Mouse (Mus musculus): ENCODE data around the gene Cox19. TPM values are rescaled to one million over a fixed set of nuclear protein-coding genes. Genes with fewer than 3 reads are reported as not detected.

Gene Cox19
- polyA plus RNA-seq, 1 experiment: 66.0 TPM

DNA sequence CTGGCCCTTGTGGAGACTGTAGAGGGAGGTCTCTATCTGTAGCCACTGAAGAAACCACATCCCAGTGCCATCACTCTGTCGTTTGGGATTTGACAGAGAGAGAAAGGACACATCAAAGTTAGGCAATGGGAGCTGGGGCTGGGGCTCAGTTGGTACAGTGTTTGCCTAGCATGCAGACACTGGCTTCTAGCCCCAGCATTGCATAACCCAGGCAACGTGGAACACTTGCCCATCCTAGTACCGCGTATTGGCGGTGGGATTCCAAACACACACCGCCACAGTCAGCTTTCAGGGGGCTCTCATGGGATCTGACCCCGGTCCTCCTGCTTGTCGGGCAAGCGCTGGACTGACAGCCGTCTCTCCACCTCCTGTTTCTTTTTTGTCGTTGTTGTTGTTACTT lies 15.3 kb upstream of the Cox19 start:
- TF ChIP-seq MAX (IDR thresholded peaks at IDR 0.05; ENCODE audit: low read depth) (no peak), TCF12 (IDR thresholded peaks at IDR 0.05; ENCODE audit: insufficient read depth, poor library complexity, severe bottlenecking) (no peak), POLR2AphosphoS2 (IDR thresholded peaks at IDR 0.05; ENCODE audit: insufficient read length, low read depth) (no peak), USF1 (IDR thresholded peaks at IDR 0.05; ENCODE audit: low read depth) (no peak), MYOG (IDR thresholded peaks at IDR 0.05; ENCODE audit: control insufficient read depth in 1 of 3, insufficient read depth in 1 of 3, insufficient read length in 2 of 3, low read depth in 2 of 3) (no peak), E2F4 (IDR thresholded peaks at IDR 0.05; ENCODE audit: insufficient read depth) (no peak), MYOD1 (IDR thresholded peaks at IDR 0.05; ENCODE audit: control insufficient read depth in 1 of 3, insufficient read length in 2 of 3, low read depth in 2 of 3) (no peak), SRF (IDR thresholded peaks at IDR 0.05; ENCODE audit: control insufficient read depth, insufficient read length, low read depth) (no peak), CEBPB (IDR thresholded peaks at IDR 0.05; ENCODE audit: insufficient read depth, poor library complexity, severe bottlenecking) (no peak), POLR2A (IDR thresholded peaks at IDR 0.05; ENCODE audit: insufficient read length, low read depth) (no peak), TCF3 (IDR thresholded peaks at IDR 0.05; ENCODE audit: insufficient read length, low read depth) (no peak), REST (IDR thresholded peaks at IDR 0.05; ENCODE audit: insufficient read depth, insufficient read length) (no peak)
- Histone ChIP-seq H3ac (ENCODE audit: control insufficient read depth, insufficient read length) (no peak overlapping the region), H3K4me3 (no peak overlapping the region), H3K79me2 (ENCODE audit: control insufficient read depth, insufficient read depth) (no peaks in the 10 kb centered on the region), H3K4me2 (ENCODE audit: low read depth) (no peak overlapping the region), H3K36me3 (ENCODE audit: control insufficient read depth, insufficient read depth) (no peaks in the 10 kb centered on the region), H3K27me3 (ENCODE audit: control insufficient read depth, insufficient read depth, insufficient read length) (no peaks in the 10 kb centered on the region)

DNA sequence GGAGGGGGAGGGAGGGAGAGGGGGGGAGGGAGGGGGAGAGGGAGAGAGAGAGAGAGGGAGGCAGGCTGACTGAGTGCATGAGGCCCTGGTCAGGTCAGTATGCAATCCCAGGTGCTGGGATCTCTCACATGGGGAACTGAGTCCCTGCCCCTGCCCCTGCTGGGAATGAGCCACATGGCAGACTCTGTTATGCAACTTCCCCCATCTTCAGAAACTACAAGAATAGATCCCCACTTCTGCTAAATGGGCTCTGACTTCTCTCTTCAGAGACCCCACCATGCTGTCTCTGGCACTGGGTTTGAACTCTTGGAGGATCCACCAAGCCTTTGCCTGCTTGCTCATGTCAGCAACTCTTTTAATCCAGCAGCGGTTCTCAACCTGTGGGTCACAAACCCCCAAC lies 14.6 kb upstream of the Cox19 start:
- TF ChIP-seq REST (IDR thresholded peaks at IDR 0.05; ENCODE audit: insufficient read depth, insufficient read length) (no peak), CEBPB (IDR thresholded peaks at IDR 0.05; ENCODE audit: insufficient read depth, poor library complexity, severe bottlenecking) (no peak), POLR2AphosphoS2 (IDR thresholded peaks at IDR 0.05; ENCODE audit: insufficient read length, low read depth) (no peak), E2F4 (IDR thresholded peaks at IDR 0.05; ENCODE audit: insufficient read depth) (no peak)
- Histone ChIP-seq H3K36me3 (ENCODE audit: control insufficient read depth, insufficient read depth) (no peaks in the 10 kb centered on the region), H3ac (ENCODE audit: control insufficient read depth, insufficient read length) (no peak overlapping the region), H3K4me2 (ENCODE audit: low read depth) (no peak overlapping the region), H3K4me3 (no peak overlapping the region), H3K27me3 (ENCODE audit: control insufficient read depth, insufficient read depth, insufficient read length) (no peaks in the 10 kb centered on the region), H3K79me2 (ENCODE audit: control insufficient read depth, insufficient read depth) (no peaks in the 10 kb centered on the region)

DNA sequence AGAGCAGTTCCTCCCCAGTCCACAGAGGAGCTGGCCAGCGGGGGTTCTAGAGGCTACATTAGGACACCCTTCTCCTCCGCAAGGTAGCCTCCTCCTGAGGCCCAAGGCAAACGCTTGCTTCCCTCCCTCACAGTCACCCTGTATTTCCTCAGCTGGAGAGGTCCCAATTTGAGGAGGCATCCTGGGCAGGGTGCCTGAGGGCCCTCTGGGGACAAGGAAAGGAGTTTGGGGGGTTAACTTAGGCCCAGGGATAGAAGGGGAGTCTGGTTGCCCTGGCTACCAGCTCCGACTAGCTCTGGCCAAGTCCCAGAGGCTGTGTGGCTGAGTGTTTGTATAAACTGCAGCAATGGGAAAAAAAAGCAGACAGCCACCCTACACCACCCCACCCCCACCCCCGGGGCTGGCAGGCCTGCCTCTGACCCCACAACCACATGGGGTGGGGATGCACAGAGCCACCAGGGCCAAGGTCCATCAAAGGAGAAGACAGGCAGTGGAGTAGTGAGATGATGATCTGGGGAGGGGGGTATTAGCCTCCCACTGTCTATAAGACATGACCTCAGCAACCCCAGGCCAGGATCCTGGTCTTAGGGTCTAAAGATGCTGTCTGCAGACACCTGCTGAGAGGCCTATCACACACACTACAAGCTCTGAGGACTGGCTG lies 13.8 kb upstream of the Cox19 start:
- H3K4me3 ChIP-seq: no peak overlapping the region

DNA sequence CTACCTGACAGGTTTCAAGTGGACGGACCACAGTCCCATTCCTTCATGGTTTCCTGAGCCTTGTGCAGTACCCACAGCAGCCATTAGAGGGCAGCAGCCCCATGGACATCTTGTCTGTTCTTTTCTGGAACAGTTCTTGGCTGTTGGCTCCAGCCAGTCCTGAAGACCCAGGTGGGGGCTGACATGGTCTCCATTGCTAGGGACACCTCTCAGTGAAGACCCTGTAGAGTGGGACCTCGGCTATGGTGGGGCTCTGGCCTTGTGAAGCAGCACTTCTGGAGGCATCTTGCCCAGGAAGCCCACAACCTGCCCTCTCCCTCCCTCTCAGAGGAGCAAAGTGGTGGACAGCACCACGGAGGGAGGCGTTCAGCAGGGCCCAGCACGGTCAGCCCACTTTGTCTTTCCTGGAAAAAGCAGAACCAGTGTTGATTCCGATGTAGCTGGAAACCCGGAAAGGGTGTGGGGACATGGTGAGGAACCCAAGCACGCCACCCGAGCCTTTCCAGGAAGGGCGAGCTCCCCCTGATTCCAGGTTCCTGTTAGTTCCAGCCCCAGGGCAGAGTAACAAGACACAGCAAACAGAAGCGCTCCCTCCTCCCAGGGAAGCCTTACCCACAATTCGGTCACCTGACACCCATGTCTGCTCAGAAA lies 13.2 kb upstream of the Cox19 start:
- Histone ChIP-seq H3K4me3 (no peak overlapping the region), H3K4me2 (ENCODE audit: low read depth) (peak overlapping the region; percentile 19), H3K79me2 (ENCODE audit: control insufficient read depth, insufficient read depth) (no peaks in the 10 kb centered on the region), H3ac (ENCODE audit: control insufficient read depth, insufficient read length) (no peak overlapping the region), H3K27me3 (ENCODE audit: control insufficient read depth, insufficient read depth, insufficient read length) (no peaks in the 10 kb centered on the region), H3K36me3 (ENCODE audit: control insufficient read depth, insufficient read depth) (no peaks in the 10 kb centered on the region)
- no peak for TF ChIP-seq USF1 (IDR thresholded peaks at IDR 0.05; ENCODE audit: low read depth)
- no peak for TF ChIP-seq TCF12 (IDR thresholded peaks at IDR 0.05; ENCODE audit: insufficient read depth, poor library complexity, severe bottlenecking)
- TF ChIP-seq REST (IDR thresholded peaks at IDR 0.05; ENCODE audit: insufficient read depth, insufficient read length): no peak
- no peak for TF ChIP-seq E2F4 (IDR thresholded peaks at IDR 0.05; ENCODE audit: insufficient read depth)
- no peak for TF ChIP-seq MAX (IDR thresholded peaks at IDR 0.05; ENCODE audit: low read depth)
- no peak for TF ChIP-seq SRF (IDR thresholded peaks at IDR 0.05; ENCODE audit: control insufficient read depth, insufficient read length, low read depth)
- no peak for TF ChIP-seq CEBPB (IDR thresholded peaks at IDR 0.05; ENCODE audit: insufficient read depth, poor library complexity, severe bottlenecking)
- TF ChIP-seq TCF3 (IDR thresholded peaks at IDR 0.05; ENCODE audit: insufficient read length, low read depth): no peak
- no peak for TF ChIP-seq POLR2A (IDR thresholded peaks at IDR 0.05; ENCODE audit: insufficient read length, low read depth)
- TF ChIP-seq MYOD1 (IDR thresholded peaks at IDR 0.05; ENCODE audit: control insufficient read depth in 1 of 3, insufficient read length in 2 of 3, low read depth in 2 of 3): no peak
- TF ChIP-seq MYOG (IDR thresholded peaks at IDR 0.05; ENCODE audit: control insufficient read depth in 1 of 3, insufficient read depth in 1 of 3, insufficient read length in 2 of 3, low read depth in 2 of 3): no peak
- no peak for TF ChIP-seq POLR2AphosphoS2 (IDR thresholded peaks at IDR 0.05; ENCODE audit: insufficient read length, low read depth)

More for the DNA sequence above, 13.8 kb upstream of the Cox19 start:
- H3K36me3 ChIP-seq (ENCODE audit: control insufficient read depth, insufficient read depth): no peaks in the 10 kb centered on the region
- no peaks in the 10 kb centered on the region for H3K27me3 ChIP-seq (ENCODE audit: control insufficient read depth, insufficient read depth, insufficient read length)
- peak overlapping the region; percentile 19 for H3K4me2 ChIP-seq (ENCODE audit: low read depth)
- no peak overlapping the region for H3ac ChIP-seq (ENCODE audit: control insufficient read depth, insufficient read length)
- TF ChIP-seq SRF (IDR thresholded peaks at IDR 0.05; ENCODE audit: control insufficient read depth, insufficient read length, low read depth) (no peak), TCF12 (IDR thresholded peaks at IDR 0.05; ENCODE audit: insufficient read depth, poor library complexity, severe bottlenecking) (no peak), E2F4 (IDR thresholded peaks at IDR 0.05; ENCODE audit: insufficient read depth) (no peak), REST (IDR thresholded peaks at IDR 0.05; ENCODE audit: insufficient read depth, insufficient read length) (no peak), MYOG (IDR thresholded peaks at IDR 0.05; ENCODE audit: control insufficient read depth in 1 of 3, insufficient read depth in 1 of 3, insufficient read length in 2 of 3, low read depth in 2 of 3) (no peak), TCF3 (IDR thresholded peaks at IDR 0.05; ENCODE audit: insufficient read length, low read depth) (no peak), CEBPB (IDR thresholded peaks at IDR 0.05; ENCODE audit: insufficient read depth, poor library complexity, severe bottlenecking) (no peak), MYOD1 (IDR thresholded peaks at IDR 0.05; ENCODE audit: control insufficient read depth in 1 of 3, insufficient read length in 2 of 3, low read depth in 2 of 3) (no peak)
- no peaks in the 10 kb centered on the region for H3K79me2 ChIP-seq (ENCODE audit: control insufficient read depth, insufficient read depth)

Measured in myocyte (in vitro differentiated cells).